Mouse (Mus musculus) CD4-positive, CD25-positive, alpha-beta regulatory T cell, adult 9 weeks (primary cell): ENCODE measurements around the gene Kyat3. TPM values are rescaled to one million over a fixed set of nuclear protein-coding genes. Genes with fewer than 3 reads are reported as not detected.

Source experiments
- polyA plus RNA-seq: library from polyadenylated mRNA; unstranded; fragments of 100-300 nt; shearing (Covaris generic); gene quantifications from one replicate; pipeline ENCODE4 v1.2.1, GENCODE M21; 2017

The Kyat3 gene
- polyA plus RNA-seq: 5.4 TPM

DNA sequence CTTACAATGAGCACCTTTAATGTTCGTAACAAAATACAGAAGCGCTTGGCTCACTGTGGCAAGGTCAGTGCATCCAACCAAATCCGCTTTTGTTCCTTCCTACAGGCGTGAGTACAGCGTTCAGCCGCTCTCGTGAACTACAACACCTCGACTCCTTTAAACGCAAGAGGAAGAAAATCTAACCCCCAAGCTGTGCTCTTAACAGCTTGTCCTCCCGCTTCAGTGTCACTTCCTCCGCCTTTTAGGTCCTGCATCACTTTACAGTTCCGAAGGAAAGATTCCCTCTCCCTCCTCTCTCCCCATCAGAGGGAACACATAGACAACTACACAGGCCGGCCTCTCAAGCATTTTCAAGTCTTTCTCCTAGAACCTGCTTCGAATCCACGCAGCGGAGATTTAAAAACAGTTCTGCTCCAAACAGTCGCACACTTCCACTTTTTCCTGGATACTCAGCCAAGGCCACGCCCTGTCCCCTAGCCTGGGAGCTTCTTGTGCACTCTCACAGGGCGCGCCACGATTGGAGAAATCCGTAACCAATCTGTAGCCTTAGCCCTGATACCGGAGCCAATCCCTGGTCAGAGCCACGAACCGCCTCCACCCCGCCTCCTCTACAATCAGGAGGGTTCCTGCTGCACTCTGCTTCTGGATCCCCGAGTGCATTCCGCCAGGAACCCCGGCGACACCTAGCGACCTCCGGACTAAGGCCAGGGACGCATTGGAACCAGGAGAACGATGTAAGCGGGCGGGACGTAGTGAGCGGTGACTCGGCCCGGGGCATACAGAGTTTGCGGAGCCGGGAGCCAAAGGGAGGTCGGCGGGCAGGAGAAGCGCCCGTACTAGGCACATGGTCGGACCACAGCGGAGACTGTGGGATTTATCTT lies at the start of gene Kyat3:
Gene Kyat3 (plus strand): TSS at position 610 of the 881 bp plus-strand sequence.

DNA sequence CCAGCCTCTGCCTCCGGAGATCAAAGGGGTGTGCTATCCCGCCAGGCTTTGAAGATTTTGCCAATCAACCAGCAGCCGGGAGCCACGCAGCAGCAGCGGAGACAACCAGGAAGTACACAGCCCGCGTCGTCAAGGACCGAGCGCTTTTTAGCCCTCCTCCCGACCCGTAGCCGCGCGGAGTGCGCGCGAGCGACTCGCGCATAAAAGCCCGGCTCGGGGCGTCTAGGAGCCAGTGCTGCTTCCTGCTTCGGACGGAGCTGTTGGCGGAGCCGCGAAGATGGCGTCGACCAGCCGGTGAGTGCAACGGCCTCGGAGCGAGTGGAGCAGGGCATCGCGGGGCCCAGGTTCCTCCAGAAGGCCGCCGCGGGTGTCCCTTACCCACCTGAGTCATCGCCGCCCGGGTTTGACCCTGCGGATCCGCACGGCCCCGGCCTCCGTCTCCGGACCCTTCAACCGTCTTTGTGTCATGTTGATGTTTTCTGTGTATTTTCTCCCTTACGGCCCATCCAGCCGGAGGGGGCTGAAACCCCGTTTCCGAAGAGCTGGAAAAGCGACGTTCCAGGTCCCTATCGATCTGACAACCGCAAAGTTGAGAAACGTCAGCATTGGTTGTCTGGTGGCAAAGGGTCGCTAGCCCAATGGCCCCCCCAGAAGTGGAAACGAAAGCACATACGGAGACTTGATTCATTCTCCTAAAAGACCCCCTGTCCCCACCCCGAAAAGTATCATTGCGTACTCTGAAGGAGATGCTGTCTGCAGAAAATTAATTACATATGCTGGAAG lies 64.3 kb downstream of the Kyat3 start, which contains the start of gene Gtf2b:
Gene Gtf2b (plus strand): TSS at position 51 of the 783 bp plus-strand sequence.

Other genes with a start within 250 kb of the Kyat3 start
- 52.8 TPM for gene Gbp5, start 207.1 kb upstream of the Kyat3 start, polyA plus RNA-seq
- gene Gbp7, start 170.7 kb upstream of the Kyat3 start, polyA plus RNA-seq: 211 TPM
- 101 TPM for gene Gbp3, start 141.0 kb upstream of the Kyat3 start, polyA plus RNA-seq
- gene Gbp2b, start 106.2 kb upstream of the Kyat3 start, polyA plus RNA-seq: 26.8 TPM
- gene Gbp2, start 80.4 kb upstream of the Kyat3 start, polyA plus RNA-seq: 102 TPM
- gene Gtf2b, start 64.0 kb downstream of the Kyat3 start, polyA plus RNA-seq: 92.3 TPM
- 9.7 TPM for gene Pkn2, start 181.0 kb downstream of the Kyat3 start, polyA plus RNA-seq